Comparison of ENCODE assay signal across 32 mouse cellular contexts in the genomic region with DNA sequence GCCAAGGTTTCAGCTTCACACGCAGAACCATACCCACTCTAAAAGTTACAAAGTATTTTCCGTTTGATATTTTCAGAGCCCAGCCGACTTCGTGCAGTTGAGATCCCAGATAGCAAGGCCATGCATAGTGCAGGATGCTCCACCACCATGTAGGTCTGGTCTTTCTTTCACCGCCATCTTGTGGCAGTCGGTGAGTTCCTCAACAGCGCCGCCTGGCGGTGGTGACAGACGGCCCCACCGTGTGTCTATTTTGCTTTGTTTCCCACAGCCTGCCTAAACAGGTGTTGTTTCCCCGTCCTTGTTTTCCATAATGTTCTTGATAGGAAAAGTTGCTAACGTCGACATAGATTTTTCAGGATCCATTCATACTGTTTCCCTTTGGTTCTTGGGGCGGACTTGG.
DNase-seq lines count a peak whose midpoint lies in the region; ATAC-seq and TF ChIP-seq lines count a peak whose summit lies in the region.
"Had no signal": no experiment of that assay in that cellular context is flagged by ENCODE, and none has a peak within 500 bp of the region (broad histone marks: within the 10 kb centered on the region; RNA-seq: fewer than 3 reads in every experiment).

No protein-coding gene starts in this region.

- no peak for TF ChIP-seq EP300 in liver, embryonic 14.5 days (IDR thresholded peaks at IDR 0.05; ENCODE audit: low read depth)

- H3K36me3 ChIP-seq in kidney, postnatal 0 days (ENCODE audit: insufficient read depth, low read length), result no peaks in the 10 kb centered on the region
- no peaks in the 10 kb centered on the region for H3K36me3 ChIP-seq in liver, embryonic 14.5 days (replicated peaks; ENCODE audit: control insufficient read depth, insufficient read depth, low read depth)
- H3K36me3 ChIP-seq: embryonic facial prominence, embryonic 10.5 days; embryonic facial prominence, embryonic 15.5 days; forebrain, embryonic 12.5 days; heart, embryonic 10.5 days; heart, embryonic 15.5 days; limb, embryonic 12.5 days; liver, embryonic 12.5 days; midbrain, embryonic 10.5 days; midbrain, embryonic 15.5 days; neural tube, embryonic 15.5 days had no signal

- no peak overlapping the region for H3K4me2 ChIP-seq in kidney, postnatal 0 days (ENCODE audit: low read length)
- H3K4me2 ChIP-seq in liver, embryonic 14.5 days (ENCODE audit: low read depth), result no peak overlapping the region
- H3K4me2 ChIP-seq: embryonic facial prominence, embryonic 15.5 days; forebrain, embryonic 12.5 days; heart, embryonic 15.5 days; limb, embryonic 12.5 days; liver, embryonic 12.5 days; midbrain, embryonic 15.5 days; neural tube, embryonic 15.5 days had no signal

- TF ChIP-seq POLR2A in cortical plate, adult 2 months (IDR thresholded peaks at IDR 0.05; ENCODE audit: extremely low read depth, insufficient read depth, low read length), result no peak

- no peak for ATAC-seq in kidney, postnatal 0 days (replicated peaks; ENCODE audit: low FRiP score, low read depth)
- ATAC-seq in liver, embryonic 14.5 days (ENCODE audit: insufficient read depth), result no peak
- ATAC-seq: intestine, embryonic 16.5 days; liver, embryonic 12.5 days; midbrain, embryonic 15.5 days had no signal

- no peak overlapping the region for H3K9ac ChIP-seq in kidney, postnatal 0 days (ENCODE audit: low read depth, low read length)
- no peak overlapping the region for H3K9ac ChIP-seq in liver, embryonic 14.5 days (replicated peaks)
- H3K9ac ChIP-seq: embryonic facial prominence, embryonic 15.5 days; forebrain, embryonic 12.5 days; heart, embryonic 15.5 days; limb, embryonic 12.5 days; liver, embryonic 12.5 days; midbrain, embryonic 15.5 days; neural tube, embryonic 15.5 days had no signal

- H3K27ac ChIP-seq in kidney, postnatal 0 days, result no peak overlapping the region
- H3K27ac ChIP-seq in liver, embryonic 14.5 days, result no peak overlapping the region
- H3K27ac ChIP-seq in cortical plate, adult 2 months (ENCODE audit: insufficient read depth, low read length), result no peak overlapping the region
- H3K27ac ChIP-seq: embryonic facial prominence, embryonic 10.5 days; embryonic facial prominence, embryonic 15.5 days; forebrain, embryonic 12.5 days; heart, embryonic 10.5 days; heart, embryonic 15.5 days; limb, embryonic 12.5 days; liver, embryonic 12.5 days; midbrain, embryonic 10.5 days; midbrain, embryonic 15.5 days; neural tube, embryonic 15.5 days had no signal

- H3K4me1 ChIP-seq in kidney, postnatal 0 days (replicated peaks; ENCODE audit: insufficient read depth, low read length), result no peaks in the 10 kb centered on the region
- no peaks in the 10 kb centered on the region for H3K4me1 ChIP-seq in liver, embryonic 14.5 days (replicated peaks; ENCODE audit: control insufficient read depth in 2 of 2, insufficient read depth in 2 of 2, low read length in 1 of 2)
- no peaks in the 10 kb centered on the region for H3K4me1 ChIP-seq in cortical plate, adult 2 months (ENCODE audit: control insufficient read depth, insufficient read depth, low read length)
- H3K4me1 ChIP-seq: embryonic facial prominence, embryonic 15.5 days; heart, embryonic 10.5 days; heart, embryonic 15.5 days; liver, embryonic 12.5 days; midbrain, embryonic 10.5 days; neural tube, embryonic 15.5 days had no signal

- H3K27me3 ChIP-seq in kidney, postnatal 0 days (ENCODE audit: insufficient read depth, low read length), result no peaks in the 10 kb centered on the region
- H3K27me3 ChIP-seq in liver, embryonic 14.5 days (ENCODE audit: control insufficient read depth, insufficient read depth, low read length), result no peaks in the 10 kb centered on the region
- H3K27me3 ChIP-seq: embryonic facial prominence, embryonic 15.5 days; heart, embryonic 15.5 days; limb, embryonic 12.5 days; liver, embryonic 12.5 days; midbrain, embryonic 15.5 days; neural tube, embryonic 15.5 days had no signal

- peak; percentile 8; the same call in 1 of the 2 replicates for TF ChIP-seq CTCF in kidney, postnatal 0 days (IDR thresholded peaks at IDR 0.05; ENCODE audit: low read depth)
- TF ChIP-seq CTCF in liver, embryonic 14.5 days (IDR thresholded peaks at IDR 0.05; ENCODE audit: low read depth), result 0 out of 2 replicates have a peak, but pooled peaks have one; percentile 28
- TF ChIP-seq CTCF in cortical plate, adult 2 months (IDR thresholded peaks at IDR 0.05; ENCODE audit: extremely low read depth, insufficient read depth, low read length), result 0 out of 2 replicates have a peak, but pooled peaks have one; percentile 23

- WGBS in kidney, postnatal 0 days, result 93% methylated on average over 15 of the region's 15 CpGs
- WGBS in liver, embryonic 14.5 days (ENCODE audit: insufficient replicate concordance), result 71% methylated on average over 15 of the region's 15 CpGs

- intact Hi-C loops in gastrocnemius, postnatal 36 days (cut with DNase I), result no loop called here

- H3K9me3 ChIP-seq in kidney, postnatal 0 days (replicated peaks; ENCODE audit: low read length), result no peaks in the 10 kb centered on the region
- H3K9me3 ChIP-seq in liver, embryonic 14.5 days (ENCODE audit: control insufficient read depth, low read length), result peaks cover 3% of the 10 kb centered on the region; the same call in 1 of the 2 replicates
- H3K9me3 ChIP-seq: embryonic facial prominence, embryonic 10.5 days; embryonic facial prominence, embryonic 15.5 days; forebrain, embryonic 12.5 days; heart, embryonic 10.5 days; heart, embryonic 15.5 days; limb, embryonic 12.5 days; midbrain, embryonic 15.5 days; neural tube, embryonic 15.5 days had no signal

- no peak overlapping the region for H3K4me3 ChIP-seq in kidney, postnatal 0 days (replicated peaks; ENCODE audit: low read depth, low read length)
- no peak overlapping the region for H3K4me3 ChIP-seq in liver, embryonic 14.5 days (ENCODE audit: insufficient read depth in 1 of 2, low read depth in 2 of 2, low read length in 2 of 2)
- H3K4me3 ChIP-seq in cortical plate, adult 2 months (ENCODE audit: insufficient read depth, low read length), result no peak overlapping the region
- H3K4me3 ChIP-seq: embryonic facial prominence, embryonic 10.5 days; embryonic facial prominence, embryonic 15.5 days; forebrain, embryonic 12.5 days; heart, embryonic 10.5 days; heart, embryonic 15.5 days; limb, embryonic 12.5 days; liver, embryonic 12.5 days; midbrain, embryonic 10.5 days; midbrain, embryonic 15.5 days; neural tube, embryonic 15.5 days had no signal

- DNase-seq in kidney, postnatal 0 days (ENCODE audit: low spot score), result no peak
- DNase-seq in kidney, postnatal 36 days, result no peak
- DNase-seq in liver, embryonic 14.5 days (ENCODE audit: low read depth in 3 of 3, low spot score in 3 of 3), result no peak
- DNase-seq in liver (no peak), ES-CJ7 (ENCODE audit: low read depth, low spot score) (peak; percentile 40)
- DNase-seq in B cell, adult 2 months, result no peak
- no peak for DNase-seq in gastrocnemius, postnatal 36 days
- DNase-seq: adrenal gland, adult 8-10 months; cerebellum, adult 11 months; cerebellum, adult 9-10 months; gastrocnemius, postnatal 14 days; heart, adult 11 months; kidney, adult 8-10 months; kidney, postnatal 10 days; lung, adult 2 months; lung, postnatal 10 days; retina, postnatal 1 day; right cerebral cortex, postnatal 14 days; thymus, adult 18-20 months; thymus, postnatal 25 days had no signal
